Mouse (Mus musculus) mouse trophoblast stem cell (cell line): Measurements from ENCODE around the gene Cercam.
"Not testable (repeated sequence)": the region's sequence is repeated elsewhere in the genome, so short reads cannot be mapped to it uniquely, and the experiment has no call there.

Experiments used
- in situ Hi-C, 2 experiments: fragments of 300-500 bp; cut with MseI, MboI; formaldehyde crosslinking; loops; 2 replicates in 1 of 2; 3 replicates in 1 of 2; pipeline ENCODE4 v1.15.1; 2025

Cercam gene

DNA sequence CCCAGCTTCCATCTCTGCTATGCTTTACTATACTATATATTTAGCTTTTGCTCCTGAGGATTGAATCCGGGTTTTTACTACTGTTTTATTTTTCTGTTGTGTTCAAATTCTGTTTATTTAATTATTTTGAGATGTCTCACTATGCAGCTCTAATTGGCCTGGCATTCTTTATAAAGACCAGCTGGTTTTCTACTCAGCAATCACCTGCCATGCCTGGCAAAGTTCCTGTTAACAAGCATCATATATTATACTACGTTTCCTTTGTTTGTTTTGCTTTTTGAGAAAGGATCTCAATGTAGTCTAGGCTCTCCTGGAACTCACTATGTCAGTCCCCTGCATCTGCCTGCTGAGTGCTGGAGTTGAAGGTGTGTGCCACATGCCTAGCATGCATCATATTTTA lies 28.4 kb downstream of the Cercam start:
- in situ Hi-C loops, result no loop called here

DNA sequence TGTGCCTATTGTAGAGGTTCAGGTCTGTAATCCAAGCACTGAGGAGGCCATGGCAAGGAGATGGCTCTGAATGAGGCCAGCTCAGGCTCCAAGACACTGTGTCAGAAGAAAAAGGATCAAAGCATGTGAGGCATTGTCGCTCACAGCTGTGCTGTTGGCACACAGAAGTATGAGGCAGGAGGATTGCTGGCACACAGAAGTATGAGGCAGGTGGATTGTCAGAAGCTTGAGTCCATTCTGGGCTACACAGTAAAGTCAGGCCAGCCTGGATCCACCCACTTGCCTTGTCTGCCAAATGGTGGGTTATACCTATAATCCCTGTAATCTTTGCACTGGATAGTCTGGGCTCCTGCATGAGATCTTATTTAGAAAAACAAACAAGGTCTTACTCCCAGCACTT lies 29.1 kb downstream of the Cercam start:
- in situ Hi-C loops, result no loop called here

DNA sequence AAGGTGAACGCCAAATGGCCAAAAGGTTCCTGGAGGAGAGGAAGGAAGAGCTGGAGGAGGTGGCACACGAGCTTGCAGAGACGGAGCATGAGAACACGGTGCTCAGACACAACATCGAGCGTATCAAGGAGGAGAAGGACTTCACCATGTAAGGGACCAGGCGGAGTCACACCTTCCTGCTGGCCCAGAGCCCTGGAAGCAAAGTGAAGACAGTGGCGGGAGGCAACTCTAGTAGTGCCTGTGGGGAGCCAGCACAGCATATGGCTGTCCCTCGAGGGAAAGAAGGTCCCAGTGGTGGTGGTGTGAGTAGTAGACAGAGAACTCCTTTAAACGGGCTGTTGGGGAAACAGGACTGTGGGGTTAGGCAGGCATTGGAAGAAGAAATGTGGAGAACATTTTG lies 33.2 kb downstream of the Cercam start:
- in situ Hi-C loops, result no loop called here

DNA sequence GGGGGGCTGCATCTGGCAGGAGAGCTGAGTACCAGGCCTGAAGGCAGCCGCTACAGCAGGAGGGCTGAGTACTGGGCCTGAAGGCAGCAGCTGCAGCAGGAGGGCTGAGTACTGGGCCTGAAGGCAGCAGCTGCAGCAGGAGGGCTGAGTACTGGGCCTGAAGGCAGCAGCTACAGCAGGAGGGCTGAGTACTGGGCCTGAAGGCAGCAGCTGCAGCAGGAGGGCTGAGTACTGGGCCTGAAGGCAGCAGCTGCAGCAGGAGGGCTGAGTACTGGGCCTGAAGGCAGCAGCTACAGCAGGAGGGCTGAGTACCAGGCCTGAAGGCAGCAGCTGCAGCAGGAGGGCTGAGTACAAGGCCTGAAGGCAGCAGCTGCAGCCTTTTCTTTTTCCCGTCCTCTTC lies 39.2 kb downstream of the Cercam start:
- in situ Hi-C loops, result not testable (repeated sequence)

DNA sequence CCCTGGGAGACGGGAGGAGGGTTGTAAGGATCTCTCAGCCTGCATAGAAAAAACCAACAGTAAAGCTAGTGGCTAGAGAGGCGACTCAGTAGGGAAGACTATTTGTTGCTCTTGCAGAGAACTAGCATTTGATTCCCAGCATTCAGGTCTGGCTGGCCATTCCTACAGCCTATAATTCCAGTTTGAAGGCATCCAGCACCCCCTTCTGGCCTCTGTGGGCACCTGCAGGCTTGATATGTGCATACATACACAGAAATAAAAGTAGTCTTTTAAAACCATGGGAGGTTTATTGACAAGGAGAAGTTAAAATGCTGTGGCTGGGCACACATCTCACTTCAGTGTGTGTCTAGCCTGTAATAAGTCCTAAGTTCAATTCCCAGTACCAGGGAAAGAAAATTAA lies 41.1 kb downstream of the Cercam start:
- in situ Hi-C loops, result no loop called here

DNA sequence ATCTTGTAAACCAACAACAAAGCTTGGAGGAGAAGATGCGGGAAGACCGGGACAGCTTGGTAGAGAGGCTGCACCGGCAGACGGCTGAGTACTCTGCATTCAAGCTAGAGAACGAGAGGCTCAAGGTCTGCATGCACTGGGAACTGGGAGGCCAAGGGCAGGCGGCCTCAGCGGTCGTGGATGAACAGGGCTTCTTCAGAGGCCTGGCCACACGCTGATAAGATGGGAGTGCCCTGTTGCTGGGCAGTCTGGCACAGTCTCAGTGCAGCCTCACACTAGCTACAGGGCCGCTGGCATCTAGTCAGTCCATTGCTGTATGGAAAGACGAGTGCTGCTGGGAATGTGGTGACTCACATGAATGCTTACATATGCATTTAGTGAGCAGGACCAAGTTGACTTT lies 48.7 kb downstream of the Cercam start:
- in situ Hi-C loops, result no loop called here

DNA sequence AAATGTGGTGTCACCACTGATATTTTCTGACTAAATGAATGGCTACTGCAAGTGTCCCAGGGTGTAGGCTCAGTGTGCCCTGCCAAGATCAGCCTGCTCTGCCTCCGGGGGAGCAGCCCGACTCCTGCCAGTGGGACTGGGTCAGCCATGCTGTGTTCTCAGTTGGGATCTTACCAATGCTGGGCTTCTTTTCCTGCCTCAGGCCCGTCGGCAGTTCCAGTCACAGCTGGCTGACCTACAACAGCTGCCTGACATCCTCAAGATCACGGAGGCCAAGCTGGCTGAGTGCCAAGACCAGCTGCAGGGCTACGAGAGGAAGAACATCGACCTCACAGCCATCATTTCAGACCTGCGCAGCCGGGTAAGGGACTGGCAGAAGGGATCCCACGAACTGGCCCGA lies 53.0 kb downstream of the Cercam start:
- in situ Hi-C loops, result no loop called here

DNA sequence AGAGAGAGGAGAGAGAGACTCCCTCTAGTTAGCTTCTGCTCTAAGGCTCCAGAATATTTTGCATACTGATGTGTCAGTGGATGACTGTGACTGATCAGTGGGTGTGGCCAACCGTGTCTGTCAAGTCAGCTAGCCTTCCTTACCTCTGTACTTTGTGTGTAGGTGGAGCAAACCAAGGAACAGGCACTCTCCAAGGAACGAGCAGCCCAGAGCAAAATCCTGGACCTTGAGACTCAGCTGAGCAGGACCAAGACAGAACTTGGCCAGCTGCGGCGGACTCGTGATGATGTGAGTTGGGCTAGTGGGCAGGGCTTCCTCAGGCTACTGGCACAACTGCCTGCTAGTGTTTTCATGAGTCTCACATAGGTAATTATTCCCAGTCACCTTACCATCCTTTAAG lies 57.6 kb downstream of the Cercam start:
- in situ Hi-C loops, result no loop called here

DNA sequence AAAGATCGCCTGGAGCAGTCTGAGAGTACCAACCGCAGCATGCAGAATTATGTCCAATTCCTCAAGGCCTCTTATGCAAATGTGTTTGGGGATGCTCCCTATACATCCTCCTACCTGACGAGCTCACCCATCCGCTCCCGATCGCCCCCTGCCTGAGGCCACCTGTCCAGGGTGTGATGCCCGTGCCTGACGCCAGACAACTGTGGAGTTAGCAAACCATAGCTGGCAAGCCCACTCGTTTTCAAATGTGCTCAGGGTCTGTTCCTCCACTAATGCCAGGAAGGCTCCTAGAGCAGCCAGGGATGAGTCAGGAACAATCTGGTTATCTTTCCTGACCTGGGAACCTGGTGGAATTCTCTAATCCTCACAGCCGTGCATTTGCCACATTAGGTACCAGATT lies 61.5 kb downstream of the Cercam start:
- in situ Hi-C loops, result no loop called here

DNA sequence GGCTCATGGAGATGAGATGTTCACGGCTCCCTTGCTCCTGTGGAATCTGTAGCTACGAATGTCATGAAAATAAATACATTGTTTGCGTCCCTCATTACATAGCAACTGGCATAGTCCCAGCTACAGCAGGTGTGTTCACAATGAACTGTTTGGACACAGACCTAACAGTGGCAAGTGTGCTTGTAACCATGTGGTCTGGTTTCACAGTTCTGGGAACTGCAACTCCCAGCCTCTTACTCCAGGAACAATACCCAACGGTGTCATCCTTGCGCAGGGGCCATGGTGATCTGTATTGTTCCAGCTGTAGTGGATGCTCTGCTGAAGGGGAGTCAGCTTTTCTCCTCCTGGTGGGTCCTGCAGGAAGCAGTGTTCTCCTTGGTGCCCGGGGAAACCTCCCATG lies 62.2 kb downstream of the Cercam start:
- in situ Hi-C loops, result no loop called here
